Comparison of ENCODE assay signal across 8 mouse cellular contexts in genomic region chr8:95832603-95833434, GRCm38 (mm10). TPM values are rescaled to one million over a fixed set of nuclear protein-coding genes. Genes with fewer than 3 reads are reported as not detected.
DNase-seq lines count a peak whose midpoint lies in the region; ATAC-seq and TF ChIP-seq lines count a peak whose summit lies in the region.

No protein-coding gene starts in this region.

- intact Hi-C loops in heart, postnatal 25 days (cut with DNase I) = loop anchor here (2.0 to 5.0 kb wide), 4 partner anchors 46 to 231 kb away; no protein-coding TSS in a partner anchor

- H3K27me3 ChIP-seq in forebrain, embryonic 15.5 days = no peaks in the 10 kb centered on the region
- no peaks in the 10 kb centered on the region for H3K27me3 ChIP-seq in liver, postnatal 0 days (ENCODE audit: insufficient read depth, low read length)
- no peaks in the 10 kb centered on the region for H3K27me3 ChIP-seq in neural tube, embryonic 14.5 days (ENCODE audit: control insufficient read depth, insufficient read depth, low read length)

- no peak overlapping the region for H3K9ac ChIP-seq in forebrain, embryonic 15.5 days (replicated peaks)
- H3K9ac ChIP-seq in liver, postnatal 0 days (replicated peaks) = peak overlapping the region; percentile 38
- 0 out of 2 replicates have a peak overlapping the region, but pooled peaks have one; percentile 30 for H3K9ac ChIP-seq in neural tube, embryonic 14.5 days (replicated peaks; ENCODE audit: low read depth, low read length)

- peak; percentile 97 for TF ChIP-seq CTCF in liver, postnatal 0 days (IDR thresholded peaks at IDR 0.05; ENCODE audit: low read depth)

- peaks cover 12% of the 10 kb centered on the region for H3K4me1 ChIP-seq in forebrain, embryonic 15.5 days
- peaks cover 16% of the 10 kb centered on the region for H3K4me1 ChIP-seq in liver, postnatal 0 days (ENCODE audit: insufficient read depth)
- peaks cover 5% of the 10 kb centered on the region; the same call in 1 of the 2 replicates for H3K4me1 ChIP-seq in neural tube, embryonic 14.5 days (ENCODE audit: control insufficient read depth, insufficient read depth, low read length)

- peak; percentile 94 for DNase-seq in ES-CJ7 (ENCODE audit: low read depth, low spot score)
- peak; percentile 66 for DNase-seq in cerebellum, adult 11-12 months
- DNase-seq in heart, postnatal 25 days (ENCODE audit: low spot score) = peak; percentile 39
- peak; percentile 90 for DNase-seq in layer of hippocampus, adult 11-12 months (ENCODE audit: low spot score)
- DNase-seq in liver, postnatal 0 days = peak; percentile 88
- DNase-seq in testis, postnatal 10 days (ENCODE audit: low spot score) = peak; percentile 85

- peaks cover 9% of the 10 kb centered on the region; the same call in 1 of the 2 replicates for H3K36me3 ChIP-seq in forebrain, embryonic 15.5 days
- peaks cover 4% of the 10 kb centered on the region; the same call in 1 of the 2 replicates for H3K36me3 ChIP-seq in liver, postnatal 0 days (replicated peaks; ENCODE audit: insufficient read depth, low read length)
- H3K36me3 ChIP-seq in neural tube, embryonic 14.5 days (ENCODE audit: control insufficient read depth, insufficient read depth, low read length) = peaks cover 3% of the 10 kb centered on the region; the same call in 1 of the 2 replicates

- H3K27ac ChIP-seq in forebrain, embryonic 15.5 days (replicated peaks) = no peak overlapping the region
- peak overlapping the region; percentile 83 for H3K27ac ChIP-seq in liver, postnatal 0 days (ENCODE audit: low read depth)
- no peak overlapping the region for H3K27ac ChIP-seq in neural tube, embryonic 14.5 days (ENCODE audit: low read depth, low read length)

- WGBS in forebrain, embryonic 15.5 days = 17% methylated on average over 16 of the region's 16 CpGs
- WGBS in liver, postnatal 0 days (ENCODE audit: insufficient replicate concordance) = 14% methylated on average over 16 of the region's 16 CpGs
- WGBS in neural tube, embryonic 14.5 days = 15% methylated on average over 16 of the region's 16 CpGs

- peak; percentile 76 for ATAC-seq in forebrain, embryonic 15.5 days (replicated peaks)
- ATAC-seq in liver, postnatal 0 days = peak; percentile 26
- ATAC-seq in neural tube, embryonic 14.5 days (ENCODE audit: low read depth) = peak; percentile 82; the same call in 1 of the 2 replicates

- peak overlapping the region; percentile 19 for H3K4me3 ChIP-seq in forebrain, embryonic 15.5 days
- peak overlapping the region; percentile 36 for H3K4me3 ChIP-seq in liver, postnatal 0 days (ENCODE audit: low read depth, low read length)
- peak overlapping the region; percentile 22; the same call in 1 of the 2 replicates for H3K4me3 ChIP-seq in neural tube, embryonic 14.5 days (ENCODE audit: low read depth, low read length)

- no peak for TF ChIP-seq EP300 in liver, postnatal 0 days (IDR thresholded peaks at IDR 0.05; ENCODE audit: low read depth)

- H3K4me2 ChIP-seq in forebrain, embryonic 15.5 days (replicated peaks) = peak overlapping the region; percentile 34
- peak overlapping the region; percentile 70 for H3K4me2 ChIP-seq in liver, postnatal 0 days (ENCODE audit: low read depth, low read length)
- H3K4me2 ChIP-seq in neural tube, embryonic 14.5 days (ENCODE audit: low read depth, low read length) = peak overlapping the region; percentile 30

- H3K9me3 ChIP-seq in forebrain, embryonic 15.5 days = no peaks in the 10 kb centered on the region
- H3K9me3 ChIP-seq in liver, postnatal 0 days (ENCODE audit: low read length) = no peaks in the 10 kb centered on the region
- H3K9me3 ChIP-seq in neural tube, embryonic 14.5 days (ENCODE audit: control insufficient read depth, low read length) = no peaks in the 10 kb centered on the region

RNA-seq across cellular contexts. Expression of gene Sap18b, which starts 7.7 kb away (rescaled TPM):
- polyA plus RNA-seq in forebrain, embryonic 15.5 days (2015; fragmentation: Nextera tagmentation; extraction: Ambion mirVana) = 258 and 266 TPM in 2 replicates
- 10 to 100 TPM; 84.4 to 96.1 TPM for total RNA-seq in heart, postnatal 25 days (2021)
- 281 and 290 TPM in 2 replicates for polyA plus RNA-seq in liver, postnatal 0 days (2015; fragmentation: Nextera tagmentation; extraction: Ambion mirVana)
- 244 and 264 TPM in 2 replicates for polyA plus RNA-seq in neural tube, embryonic 14.5 days (2014; fragmentation: Nextera tagmentation; extraction: Ambion mirVana)

RNA-seq across cellular contexts. Expression of gene Slc38a7, which starts 20.5 kb away (rescaled TPM):
- 28.5 and 28.9 TPM in 2 replicates for polyA plus RNA-seq in forebrain, embryonic 15.5 days (2015; fragmentation: Nextera tagmentation; extraction: Ambion mirVana)
- 10 to 100 TPM; 11.5 to 13.0 TPM for total RNA-seq in heart, postnatal 25 days (2021)
- 7.0 and 9.4 TPM in 2 replicates for polyA plus RNA-seq in liver, postnatal 0 days (2015; fragmentation: Nextera tagmentation; extraction: Ambion mirVana)
- polyA plus RNA-seq in neural tube, embryonic 14.5 days (2014; fragmentation: Nextera tagmentation; extraction: Ambion mirVana) = 23.2 and 25.5 TPM in 2 replicates

RNA-seq across cellular contexts. Expression of gene Cnot1, which starts 25.6 kb away (rescaled TPM):
- polyA plus RNA-seq in forebrain, embryonic 15.5 days (2015; fragmentation: Nextera tagmentation; extraction: Ambion mirVana) = 51.7 and 52.7 TPM in 2 replicates
- total RNA-seq in heart, postnatal 25 days (2021) = 100 to 1,000 TPM; 109 to 130 TPM
- 11.6 and 16.0 TPM in 2 replicates for polyA plus RNA-seq in liver, postnatal 0 days (2015; fragmentation: Nextera tagmentation; extraction: Ambion mirVana)
- 62.8 and 76.8 TPM in 2 replicates for polyA plus RNA-seq in neural tube, embryonic 14.5 days (2014; fragmentation: Nextera tagmentation; extraction: Ambion mirVana)

RNA-seq across cellular contexts. Expression of gene Got2, which starts 55.5 kb away (rescaled TPM):
- polyA plus RNA-seq in forebrain, embryonic 15.5 days (2015; fragmentation: Nextera tagmentation; extraction: Ambion mirVana) = 156 and 160 TPM in 2 replicates
- 100 to 1,000 TPM; 828 to 869 TPM for total RNA-seq in heart, postnatal 25 days (2021)
- 299 and 308 TPM in 2 replicates for polyA plus RNA-seq in liver, postnatal 0 days (2015; fragmentation: Nextera tagmentation; extraction: Ambion mirVana)
- polyA plus RNA-seq in neural tube, embryonic 14.5 days (2014; fragmentation: Nextera tagmentation; extraction: Ambion mirVana) = 90.2 and 104 TPM in 2 replicates

Comparison
In these comparisons a context has a peak if more than half of its experiments do, and no peak if none do; other contexts are left out.
1. DNase-seq: peak in every context shown above with its lines; median percentile 94 in ES-CJ7; 90 in layer of hippocampus, adult 11-12 months; 88 in liver, postnatal 0 days; 85 in testis, postnatal 10 days; 66 in cerebellum, adult 11-12 months; 39 in heart, postnatal 25 days.
2. ATAC-seq: peak in every context shown above with its lines; median percentile 82 in neural tube, embryonic 14.5 days; 76 in forebrain, embryonic 15.5 days; 26 in liver, postnatal 0 days.